Mouse (Mus musculus) CH12.LX (cell line): ENCODE data around the gene St3gal3. TPM values are rescaled to one million over a fixed set of nuclear protein-coding genes. Genes with fewer than 3 reads are reported as not detected.

ENCODE experiments used
- DNase-seq: peaks from one replicate; pipeline ENCODE4 v3.0.0-alpha.2; 2013; ENCODE audit errors: extremely low read depth
- H3K27ac ChIP-seq: 2 replicates; pipeline ENCODE4 v1.5.1; 2012; ENCODE audit warnings: low read depth, mild to moderate bottlenecking, control low read depth, moderate library complexity; ENCODE audit not compliant: insufficient read depth
- H3K27me3 ChIP-seq: replicated peaks from 2 replicates; pipeline ENCODE3; 2012; ENCODE audit warnings: inconsistent platforms
- H3K36me3 ChIP-seq, 2 experiments: replicated peaks in 1 of 2; 2 replicates each; pipeline versions ENCODE3 to v1.6.1; 2012; ENCODE audit warnings: inconsistent platforms in 1 of 2, low read length in 1 of 2, mild to moderate bottlenecking in 1 of 2, mixed read lengths in 1 of 2, moderate library complexity in 1 of 2; ENCODE audit not compliant: control insufficient read depth in 1 of 2, insufficient read depth in 1 of 2
- H3K4me1 ChIP-seq, 2 experiments: 2 replicates each; pipeline ENCODE4 v1.6.1; 2012; ENCODE audit warnings: inconsistent platforms in 1 of 2, moderate library complexity in 1 of 2; ENCODE audit not compliant: insufficient read depth in 2 of 2, control insufficient read depth in 1 of 2
- H3K4me2 ChIP-seq: 2 replicates; pipeline ENCODE4 v1.6.1; 2012; ENCODE audit warnings: low read depth, mild to moderate bottlenecking, control low read depth; ENCODE audit not compliant: poor library complexity, insufficient read depth, severe bottlenecking
- H3K4me3 ChIP-seq, 3 experiments: fragments of 150-350 bp in 1 of 3; sonication (generic) in 1 of 3; replicated peaks in 1 of 3; 2 replicates each; pipeline versions ENCODE3 to v1.5.1; 2011 to 2012; ENCODE audit warnings: low read depth in 2 of 3, low read length in 2 of 3, mild to moderate bottlenecking in 2 of 3, moderate library complexity in 2 of 3, control low read depth in 1 of 3, improper control_type of control experiment in 1 of 3, inconsistent platforms in 1 of 3, mixed read lengths in 1 of 3; ENCODE audit not compliant: poor library complexity in 1 of 3
- H3K79me2 ChIP-seq: replicated peaks from 2 replicates; pipeline ENCODE4 v1.6.1; 2012; ENCODE audit warnings: mild to moderate bottlenecking, moderate library complexity; ENCODE audit not compliant: control insufficient read depth, poor library complexity, insufficient read depth, severe bottlenecking; ENCODE audit errors: extremely low read depth
- H3K9ac ChIP-seq: 2 replicates; pipeline ENCODE4 v1.6.1; 2012; ENCODE audit warnings: low read depth, mild to moderate bottlenecking, control low read depth, moderate library complexity; ENCODE audit not compliant: insufficient read depth
- H3K9me3 ChIP-seq: replicated peaks from 2 replicates; pipeline ENCODE3; 2012; ENCODE audit warnings: low read length, inconsistent platforms, mixed read lengths
- BHLHE40 ChIP-seq: IDR thresholded peaks from 2 replicates; pipeline ENCODE4 v1.6.1; 2011; ENCODE audit warnings: mild to moderate bottlenecking, low read depth, low read length, improper control_type of control experiment
- CHD1 ChIP-seq: IDR thresholded peaks from 2 replicates; pipeline ENCODE4 v1.6.1; 2012; ENCODE audit warnings: low read depth, low read length, improper control_type of control experiment, inconsistent platforms
- CHD2 ChIP-seq: IDR thresholded peaks from 2 replicates; pipeline ENCODE4 v1.6.1; 2011; ENCODE audit warnings: low read length, improper control_type of control experiment
- CTCF ChIP-seq, 2 experiments: IDR thresholded peaks in 1 of 2; conservative IDR thresholded peaks in 1 of 2; 2 replicates each; pipeline ENCODE4 v1.5.1; 2011 to 2012; ENCODE audit warnings: low read depth in 2 of 2, low read length in 2 of 2, improper control_type of control experiment in 1 of 2, inconsistent platforms in 1 of 2, mild to moderate bottlenecking in 1 of 2, moderate library complexity in 1 of 2
- E2F4 ChIP-seq: IDR thresholded peaks from 2 replicates; pipeline ENCODE4 v1.6.1; 2011; ENCODE audit warnings: low read depth, low read length, improper control_type of control experiment; ENCODE audit not compliant: insufficient replicate concordance
- ELF1 ChIP-seq: IDR thresholded peaks from 2 replicates; pipeline ENCODE4 v1.6.1; 2014; ENCODE audit warnings: low read depth, mild to moderate bottlenecking, inconsistent platforms, low read length, improper control_type of control experiment
- EP300 ChIP-seq: IDR thresholded peaks from 2 replicates; pipeline ENCODE4 v1.6.1; 2011; ENCODE audit warnings: low read length, improper control_type of control experiment
- GABPA ChIP-seq: IDR thresholded peaks from 2 replicates; pipeline ENCODE4 v1.6.1; 2012; ENCODE audit warnings: low read depth, low read length, improper control_type of control experiment, inconsistent platforms; ENCODE audit not compliant: insufficient replicate concordance
- IRF4 ChIP-seq: IDR thresholded peaks from 2 replicates; pipeline ENCODE4 v1.6.1; 2014; ENCODE audit warnings: low read depth, mild to moderate bottlenecking, inconsistent platforms, low read length, improper control_type of control experiment
- JUN ChIP-seq: IDR thresholded peaks from 2 replicates; pipeline ENCODE4 v1.6.1; 2011; ENCODE audit warnings: low read depth, mild to moderate bottlenecking, low read length, improper control_type of control experiment, moderate library complexity; ENCODE audit not compliant: insufficient read depth
- JUND ChIP-seq: conservative IDR thresholded peaks from 2 replicates; pipeline ENCODE4 v1.6.1; 2011; ENCODE audit warnings: low read depth, low read length, improper control_type of control experiment
- KAT2A ChIP-seq: IDR thresholded peaks from 2 replicates; pipeline ENCODE4 v1.6.1; 2012; ENCODE audit warnings: low read length, improper control_type of control experiment, inconsistent platforms; ENCODE audit not compliant: insufficient replicate concordance
- MAX ChIP-seq: IDR thresholded peaks from 2 replicates; pipeline ENCODE4 v1.6.1; 2011; ENCODE audit warnings: low read length, improper control_type of control experiment
- MAZ ChIP-seq: IDR thresholded peaks from 2 replicates; pipeline ENCODE4 v1.6.1; 2012; ENCODE audit warnings: low read depth, mild to moderate bottlenecking, inconsistent platforms, low read length, improper control_type of control experiment, moderate library complexity
- MEF2A ChIP-seq: IDR thresholded peaks from 2 replicates; pipeline ENCODE4 v1.6.1; 2014; ENCODE audit warnings: low read depth, mild to moderate bottlenecking, inconsistent platforms, low read length, improper control_type of control experiment, borderline replicate concordance
- MYC ChIP-seq: IDR thresholded peaks from 2 replicates; pipeline ENCODE4 v1.6.1; 2011; ENCODE audit warnings: low read depth, mild to moderate bottlenecking, improper control_type of control experiment, low read length
- NELFE ChIP-seq: IDR thresholded peaks from 2 replicates; pipeline ENCODE4 v1.6.1; 2011; ENCODE audit warnings: low read depth, low read length, improper control_type of control experiment
- POLR2AphosphoS2 ChIP-seq: IDR thresholded peaks from 2 replicates; pipeline ENCODE4 v1.6.1; 2011; ENCODE audit warnings: low read depth, low read length, improper control_type of control experiment
- RCOR1 ChIP-seq: conservative IDR thresholded peaks from 2 replicates; pipeline ENCODE4 v1.6.1; 2012; ENCODE audit warnings: low read depth, mild to moderate bottlenecking, inconsistent platforms, low read length, improper control_type of control experiment
- SMC3 ChIP-seq: IDR thresholded peaks from 2 replicates; pipeline ENCODE4 v1.6.1; 2011; ENCODE audit warnings: low read depth, low read length, improper control_type of control experiment
- TBP ChIP-seq: conservative IDR thresholded peaks from 2 replicates; pipeline ENCODE4 v1.6.1; 2011; ENCODE audit warnings: low read depth, low read length, improper control_type of control experiment
- TCF12 ChIP-seq: IDR thresholded peaks from 2 replicates; pipeline ENCODE4 v1.6.1; 2014; ENCODE audit warnings: low read depth, mild to moderate bottlenecking, inconsistent platforms, low read length, improper control_type of control experiment
- UBTF ChIP-seq: IDR thresholded peaks from 2 replicates; pipeline ENCODE4 v1.6.1; 2012; ENCODE audit warnings: low read depth, mild to moderate bottlenecking, inconsistent platforms, low read length, improper control_type of control experiment, moderate library complexity
- USF1 ChIP-seq: IDR thresholded peaks from 2 replicates; pipeline ENCODE4 v1.6.1; 2014; ENCODE audit warnings: low read depth, mild to moderate bottlenecking, inconsistent platforms, low read length, improper control_type of control experiment
- ZC3H11A ChIP-seq: IDR thresholded peaks from 2 replicates; pipeline ENCODE4 v1.6.1; 2012; ENCODE audit warnings: low read depth, mild to moderate bottlenecking, inconsistent platforms, low read length, improper control_type of control experiment
- ZMIZ1 ChIP-seq: IDR thresholded peaks from 2 replicates; pipeline ENCODE4 v1.6.1; 2012; ENCODE audit warnings: low read depth, mild to moderate bottlenecking, inconsistent platforms, low read length, improper control_type of control experiment
- dilution Hi-C: fragments of 300-500 bp; cut with MboI; formaldehyde crosslinking; loops from 2 replicates; pipeline ENCODE4 v1.14.3; 2020; ENCODE audit warnings: low sequenced_read_pairs; ENCODE audit not compliant: extremely low pct_unique_long_range_greater_than_20kb, extremely low pct_ligation_motif_present
- in situ Hi-C: fragments of 300-500 bp; cut with MboI; formaldehyde crosslinking; loops from 3 replicates; pipeline ENCODE4 v1.14.3; 2019; ENCODE audit warnings: low sequenced_read_pairs, low pct_ligation_motif_present, low pct_unique_long_range_greater_than_20kb, mixed read lengths
- polyA plus RNA-seq: library from polyadenylated mRNA; unstranded; fragments of >175 nt; gene quantifications from 2 replicates; pipeline ENCODE4 v1.2.1, GENCODE M21; 2012; ENCODE audit warnings: low read depth; ENCODE audit not compliant: insufficient read length
- total RNA-seq, 2 experiments: library from RNA; depleted of rRNA; stranded (reverse); fragments of 300-350 nt in 1 of 2; fragments of >200 nt in 1 of 2; gene quantifications; 2 replicates each; pipeline ENCODE4 v1.2.3; 2012 to 2014

Gene St3gal3
- total and polyA plus RNA-seq, 3 experiments, result 7.1 to 10.1 (median 8.2) TPM

DNA sequence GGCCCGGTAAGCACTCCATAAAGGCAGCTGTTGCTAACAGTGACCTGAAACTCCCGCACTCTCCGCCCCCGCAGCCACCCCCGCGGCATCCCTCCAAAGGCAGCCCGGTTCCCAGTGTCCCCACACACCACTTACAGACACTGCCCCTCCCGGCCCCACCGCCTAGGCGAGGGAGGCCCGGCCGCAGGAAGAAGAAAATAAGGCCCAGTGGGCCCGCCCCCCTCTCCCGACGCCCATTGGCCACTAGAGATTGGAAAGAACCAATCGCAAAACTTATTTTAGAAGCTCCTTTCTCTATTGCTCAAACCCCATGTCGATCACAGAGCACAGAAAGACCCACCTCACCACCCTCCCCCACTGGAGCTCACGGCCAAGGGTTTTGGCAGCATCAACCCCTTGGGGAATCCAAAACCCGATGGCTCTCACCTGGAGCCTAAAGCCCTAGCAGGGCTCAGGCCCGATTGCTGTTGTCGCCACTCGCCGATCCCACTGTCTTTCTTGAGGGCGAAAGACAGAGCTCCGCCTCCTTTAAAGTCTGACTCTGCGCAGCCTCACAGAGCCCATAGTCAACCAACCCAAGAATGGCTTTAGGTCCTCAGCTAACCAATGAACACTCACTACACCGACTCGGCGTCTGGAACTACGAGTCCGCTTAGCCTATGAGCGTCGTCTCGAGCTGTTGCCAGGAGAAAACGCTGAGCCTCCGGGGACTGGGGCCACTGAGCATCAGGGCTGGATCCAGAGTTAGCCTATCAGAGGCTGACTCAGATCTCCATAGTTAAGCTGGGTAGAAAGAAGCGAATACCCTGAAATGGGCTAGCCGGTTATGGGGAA, 45.0 kb upstream of the St3gal3 start, which contains the start of gene Kdm4a (continued):
- no peak for TF ChIP-seq RCOR1
- no peak for TF ChIP-seq SMC3
- 0 out of 2 replicates have a peak, but pooled peaks have one; percentile 14 for TF ChIP-seq IRF4
- peak; percentile 75 for TF ChIP-seq TCF12
- TF ChIP-seq MEF2A, result 0 out of 2 replicates have a peak, but pooled peaks have one; percentile 21

DNA sequence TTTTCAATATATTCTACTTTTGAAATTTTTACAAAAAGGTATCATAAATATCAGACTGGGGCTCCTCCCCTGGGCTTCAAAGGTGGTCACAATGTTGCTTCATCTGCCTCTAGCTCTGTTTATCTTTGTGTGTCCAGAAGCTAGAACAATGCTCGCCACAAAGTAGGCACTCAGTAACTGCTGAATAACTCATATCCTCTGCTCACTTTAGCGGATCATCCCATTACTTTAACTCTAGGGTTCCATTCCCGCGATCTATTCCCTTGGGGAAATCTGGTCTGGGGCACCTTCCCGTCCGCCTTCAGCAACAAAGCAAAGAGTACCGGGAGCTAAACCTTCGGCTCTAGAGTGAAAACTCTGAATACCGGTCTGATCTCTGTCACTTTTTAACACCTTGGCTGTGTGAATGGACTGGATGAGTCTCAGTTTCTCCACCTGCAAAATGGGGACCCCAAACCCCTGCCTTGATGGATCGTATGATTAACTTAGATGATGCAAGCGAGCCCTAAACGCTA, 44.3 kb upstream of the St3gal3 start:
- H3K27me3 ChIP-seq, result no peaks in the 10 kb centered on the region
- TF ChIP-seq CTCF (conservative IDR thresholded peaks at IDR 0.05 in 1 of 2, IDR thresholded peaks at IDR 0.05 in 1 of 2; ENCODE audit: low read depth in 2 of 2, low read length in 2 of 2), result no peak
- no peak for TF ChIP-seq USF1
- no peak for TF ChIP-seq E2F4
- no peak for TF ChIP-seq JUND
- TF ChIP-seq CHD2, result no peak
- TF ChIP-seq CHD1, result peak; percentile 83; the same call in 1 of the 2 replicates
- no peak for TF ChIP-seq IRF4
- TF ChIP-seq MYC, result 0 out of 2 replicates have a peak, but pooled peaks have one; percentile 1
- peak; percentile 17; the same call in 1 of the 2 replicates for TF ChIP-seq BHLHE40
- no peak for TF ChIP-seq JUN
- no peak for TF ChIP-seq UBTF
- TF ChIP-seq NELFE, result no peak; the same call in 1 of the 2 replicates
- TF ChIP-seq EP300, result no peak; the same call in 1 of the 2 replicates
- no peak for TF ChIP-seq GABPA
- TF ChIP-seq MAZ, result no peak
- no peak for TF ChIP-seq ZC3H11A
- TF ChIP-seq ZMIZ1, result peak; percentile 9; the same call in 1 of the 2 replicates
- TF ChIP-seq TBP, result no peak
- TF ChIP-seq POLR2AphosphoS2, result no peak
- no peak for TF ChIP-seq MAX
- TF ChIP-seq ELF1, result no peak
- no peak for TF ChIP-seq KAT2A
- H3K27ac ChIP-seq, result peak overlapping the region; percentile 26; the same call in 1 of the 2 replicates
- peak; percentile 45 for DNase-seq
- H3K9ac ChIP-seq, result peak overlapping the region; percentile 64
- dilution Hi-C loops, result no loop called here
- peaks cover 2 to 17% of the 10 kb centered on the region in 2 experiments; a peak in 3 of 4 replicates for H3K4me1 ChIP-seq
- H3K4me2 ChIP-seq, result peak overlapping the region; percentile 23; the same call in 1 of the 2 replicates
- peak overlapping the region; percentile 71 to 96 (median 83) for H3K4me3 ChIP-seq
- H3K9me3 ChIP-seq, result no peaks in the 10 kb centered on the region
- H3K36me3 ChIP-seq, result peaks cover 24 to 36% of the 10 kb centered on the region in 2 experiments
- in situ Hi-C loops, result loop anchor here (5.0 kb wide), 1 partner anchor 82 kb away; no protein-coding TSS in a partner anchor
- peaks cover 10% of the 10 kb centered on the region for H3K79me2 ChIP-seq
